Mouse (Mus musculus): ENCODE measurements around the gene Rnf180.

Rnf180 gene

GRCm38 (mm10) chr13:105132776-105133175, 161.8 kb downstream of the Rnf180 start:
- DNase-seq (ENCODE audit: low spot score in 2 of 2) = no peak

- DNase-seq (ENCODE audit: low spot score in 2 of 2) = no peak
These were observed 162.2 kb downstream of the Rnf180 start for GRCm38 (mm10) chr13:105132370-105132769.

- DNase-seq (ENCODE audit: low spot score in 2 of 2) = no peak
These were observed 164.5 kb downstream of the Rnf180 start for GRCm38 (mm10) chr13:105130080-105130479.

- no peak for DNase-seq (ENCODE audit: low spot score in 2 of 2)
These were observed 172.5 kb downstream of the Rnf180 start for GRCm38 (mm10) chr13:105122092-105122491.

- DNase-seq (ENCODE audit: low spot score in 2 of 2) = no peak
These were observed 173.0 kb downstream of the Rnf180 start for GRCm38 (mm10) chr13:105121617-105122016.

- no peak for DNase-seq (ENCODE audit: low spot score in 2 of 2)
These were observed 183.0 kb downstream of the Rnf180 start for GRCm38 (mm10) chr13:105111599-105111998.

GRCm38 (mm10) chr13:105104385-105104784, 190.2 kb downstream of the Rnf180 start:
- DNase-seq (ENCODE audit: low spot score in 2 of 2) = no peak

GRCm38 (mm10) chr13:105100705-105101104, 193.9 kb downstream of the Rnf180 start:
- DNase-seq (ENCODE audit: low spot score in 2 of 2) = no peak

- DNase-seq (ENCODE audit: low spot score in 2 of 2) = no peak
These were observed 198.3 kb downstream of the Rnf180 start for GRCm38 (mm10) chr13:105096316-105096715.

- no peak for DNase-seq (ENCODE audit: low spot score in 2 of 2)
These were observed 205.3 kb downstream of the Rnf180 start for GRCm38 (mm10) chr13:105089276-105089675.

GRCm38 (mm10) chr13:105081862-105082261, 212.8 kb downstream of the Rnf180 start, which contains the start of gene 4933425L06Rik:
Gene 4933425L06Rik (plus strand): TSS chr13:105082122.
- DNase-seq (ENCODE audit: low spot score in 2 of 2) = no peak
